Mouse (Mus musculus): ENCODE measurements around the gene Zc3h7b. TPM values are rescaled to one million over a fixed set of nuclear protein-coding genes. Genes with fewer than 3 reads are reported as not detected.
A peak's percentile ranks its signal among the peaks of the same experiment; 100 is the strongest.

Zc3h7b gene
- polyA plus RNA-seq, 1 experiment from 2014 or later: 62.7 TPM

DNA sequence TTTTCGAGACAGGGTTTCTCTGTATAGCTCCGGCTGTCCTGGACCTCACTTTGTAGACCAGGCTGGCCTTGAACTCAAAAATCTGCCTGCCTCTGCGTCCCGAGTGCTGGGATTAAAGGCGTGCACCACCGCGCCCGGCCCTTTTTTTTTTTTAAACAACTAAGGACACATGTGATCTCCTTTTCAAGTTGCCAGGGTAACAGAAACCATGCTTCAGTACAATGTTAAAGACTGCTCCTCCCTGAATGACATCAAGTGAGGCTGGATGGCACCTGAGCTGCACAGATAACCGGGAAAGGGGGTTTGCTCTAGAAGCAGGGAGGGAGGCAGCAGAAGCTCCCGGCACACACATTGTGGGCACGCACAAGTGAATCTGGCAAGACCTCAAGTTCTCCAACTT lies 35.9 kb upstream of the Zc3h7b start:
- no peaks in the 10 kb centered on the region for H3K9me3 ChIP-seq (ENCODE audit: control insufficient read depth, low read length)
- no peak overlapping the region for H3K9ac ChIP-seq
- peaks cover 96% of the 10 kb centered on the region for H3K36me3 ChIP-seq (replicated peaks; ENCODE audit: control insufficient read depth, insufficient read depth)
- WGBS: 93% methylated on average over 11 of the region's 11 CpGs
- ATAC-seq (ENCODE audit: low FRiP score) (no peak), DNase-seq (ENCODE audit: low spot score) (no peak)
- no peak overlapping the region for H3K27ac ChIP-seq
- H3K4me3 ChIP-seq (replicated peaks; ENCODE audit: low read length): no peak overlapping the region
- H3K4me2 ChIP-seq (replicated peaks): no peak overlapping the region
- H3K27me3 ChIP-seq (ENCODE audit: control insufficient read depth, insufficient read depth, low read length): no peaks in the 10 kb centered on the region
- no peaks in the 10 kb centered on the region for H3K4me1 ChIP-seq (replicated peaks; ENCODE audit: control insufficient read depth, insufficient read depth, low read length)

DNA sequence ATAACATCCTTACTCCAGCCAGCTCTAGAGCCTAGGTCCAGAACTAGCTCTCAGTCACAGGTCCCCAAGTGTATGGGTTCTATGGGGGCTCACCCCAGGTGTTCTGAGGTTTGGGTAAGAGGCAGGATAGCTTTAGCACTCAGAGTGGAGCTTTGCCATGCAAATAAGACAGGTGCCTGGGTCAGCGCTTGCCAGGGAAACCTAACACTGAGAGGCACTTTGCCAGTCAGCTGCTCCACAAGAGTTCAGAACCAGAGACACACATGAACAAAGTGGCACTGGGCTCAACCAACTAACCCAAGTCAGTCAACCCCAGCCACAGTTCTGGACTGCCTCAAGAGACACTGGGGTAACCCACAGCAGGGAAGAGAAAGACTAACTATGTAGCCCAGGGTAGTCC lies 35.2 kb upstream of the Zc3h7b start:
- Histone ChIP-seq H3K4me1 (replicated peaks; ENCODE audit: control insufficient read depth, insufficient read depth, low read length) (no peaks in the 10 kb centered on the region), H3K4me2 (replicated peaks) (no peak overlapping the region), H3K4me3 (replicated peaks; ENCODE audit: low read length) (no peak overlapping the region), H3K9ac (no peak overlapping the region), H3K9me3 (ENCODE audit: control insufficient read depth, low read length) (no peaks in the 10 kb centered on the region), H3K27me3 (ENCODE audit: control insufficient read depth, insufficient read depth, low read length) (no peaks in the 10 kb centered on the region), H3K27ac (no peak overlapping the region), H3K36me3 (replicated peaks; ENCODE audit: control insufficient read depth, insufficient read depth) (peaks cover 91% of the 10 kb centered on the region)
- DNase-seq (ENCODE audit: low spot score) (no peak), ATAC-seq (ENCODE audit: low FRiP score) (no peak)
- WGBS: 95% methylated on average over 1 of the region's 1 CpGs

DNA sequence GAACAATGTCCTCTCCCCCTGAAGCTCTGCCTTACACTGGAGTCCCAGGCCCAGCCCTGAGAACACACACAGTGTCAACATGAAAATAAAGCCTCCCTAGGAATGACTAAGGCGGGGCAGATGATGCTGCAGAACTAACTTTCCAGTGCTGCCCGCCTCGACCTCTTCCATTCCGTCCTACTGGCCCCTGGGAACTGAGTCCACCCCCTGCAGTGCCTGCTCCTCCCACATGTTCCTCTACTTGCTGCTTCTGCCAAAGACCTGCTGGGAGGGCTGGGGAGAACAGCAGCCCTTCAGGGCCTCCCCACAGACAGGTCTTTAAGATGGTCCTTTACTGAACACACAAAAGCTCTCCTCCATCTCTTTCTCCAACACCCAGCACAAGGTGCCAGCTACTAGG lies 34.1 kb upstream of the Zc3h7b start:
- no peak overlapping the region for H3K27ac ChIP-seq
- no peaks in the 10 kb centered on the region for H3K27me3 ChIP-seq (ENCODE audit: control insufficient read depth, insufficient read depth, low read length)
- 62% methylated on average over 4 of the region's 4 CpGs for WGBS
- DNase-seq (ENCODE audit: low spot score) (no peak), ATAC-seq (ENCODE audit: low FRiP score) (no peak)
- H3K9me3 ChIP-seq (ENCODE audit: control insufficient read depth, low read length): no peaks in the 10 kb centered on the region
- H3K9ac ChIP-seq: no peak overlapping the region
- peaks cover 90% of the 10 kb centered on the region for H3K36me3 ChIP-seq (replicated peaks; ENCODE audit: control insufficient read depth, insufficient read depth)
- H3K4me2 ChIP-seq (replicated peaks): no peak overlapping the region
- no peak overlapping the region for H3K4me3 ChIP-seq (replicated peaks; ENCODE audit: low read length)
- no peaks in the 10 kb centered on the region for H3K4me1 ChIP-seq (replicated peaks; ENCODE audit: control insufficient read depth, insufficient read depth, low read length)

DNA sequence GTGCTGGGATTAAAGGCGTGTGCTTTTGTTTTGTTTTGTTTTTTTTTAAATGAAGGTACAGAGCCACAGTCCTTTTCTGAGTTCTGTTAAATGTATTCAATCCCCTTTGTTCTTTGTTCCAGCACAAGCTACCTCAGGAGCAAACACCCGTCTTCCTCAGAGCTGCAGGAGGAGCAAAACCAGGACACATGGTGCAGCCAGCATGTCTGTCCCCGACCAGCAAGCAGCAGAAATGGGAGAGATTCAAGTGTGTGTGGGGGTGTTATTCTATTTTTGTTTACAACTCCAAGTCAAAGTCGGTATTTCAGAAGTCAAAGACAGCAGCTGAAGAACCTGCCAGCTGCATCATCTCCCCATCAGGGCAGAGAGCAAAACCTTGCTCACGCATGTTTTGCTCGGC lies 31.1 kb upstream of the Zc3h7b start:
- DNase-seq (ENCODE audit: low spot score) (no peak), ATAC-seq (ENCODE audit: low FRiP score) (no peak)
- Histone ChIP-seq H3K4me3 (replicated peaks; ENCODE audit: low read length) (no peak overlapping the region), H3K36me3 (replicated peaks; ENCODE audit: control insufficient read depth, insufficient read depth) (peaks cover 93% of the 10 kb centered on the region), H3K4me2 (replicated peaks) (no peak overlapping the region), H3K9me3 (ENCODE audit: control insufficient read depth, low read length) (no peaks in the 10 kb centered on the region), H3K4me1 (replicated peaks; ENCODE audit: control insufficient read depth, insufficient read depth, low read length) (peaks cover 5% of the 10 kb centered on the region; the same call in 1 of the 2 replicates), H3K9ac (no peak overlapping the region), H3K27ac (no peak overlapping the region), H3K27me3 (ENCODE audit: control insufficient read depth, insufficient read depth, low read length) (no peaks in the 10 kb centered on the region)
- WGBS: 89% methylated on average over 6 of the region's 6 CpGs

DNA sequence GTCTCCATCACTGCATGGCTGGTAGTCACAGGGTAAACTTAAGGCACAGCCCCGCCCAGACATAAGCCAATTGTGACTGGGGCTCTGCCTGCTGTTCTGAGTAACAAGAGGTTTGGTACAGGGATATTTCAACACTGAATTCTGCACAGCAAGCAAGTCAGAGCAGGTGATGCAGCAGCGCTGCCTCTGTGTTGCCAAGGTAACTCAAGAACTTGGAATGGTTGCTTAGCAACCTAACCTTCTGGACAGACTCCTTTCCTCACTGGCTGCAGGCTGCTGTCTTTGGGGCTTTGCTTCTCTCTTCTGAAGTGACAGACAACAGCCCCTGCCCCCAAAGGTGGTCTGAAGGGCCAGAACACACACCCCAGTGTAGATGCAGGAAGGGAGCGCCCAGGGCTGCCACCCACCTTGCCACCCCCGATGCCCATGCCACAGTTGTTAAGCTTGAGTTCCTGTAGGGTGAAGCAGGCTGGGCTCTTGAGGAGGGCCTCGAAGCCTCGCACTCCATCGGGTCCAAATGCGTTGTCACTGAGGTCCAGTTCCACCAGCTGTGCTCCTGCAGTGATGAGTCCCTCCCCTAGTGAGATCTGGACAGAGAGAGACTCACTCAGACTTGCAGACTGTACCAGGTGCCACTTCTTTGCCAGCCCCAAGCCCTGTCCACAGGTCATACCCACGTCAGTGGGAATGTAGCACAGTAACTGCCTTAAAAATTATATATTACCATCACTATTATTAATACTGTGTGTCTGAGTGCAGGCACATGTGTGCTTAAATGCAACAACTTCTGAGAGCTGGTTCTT lies 26.3 kb upstream of the Zc3h7b start:
- peak overlapping the region; percentile 84 for H3K27ac ChIP-seq
- peak; percentile 66 for DNase-seq (ENCODE audit: low spot score)
- no peaks in the 10 kb centered on the region for H3K9me3 ChIP-seq (ENCODE audit: control insufficient read depth, low read length)
- no peaks in the 10 kb centered on the region for H3K27me3 ChIP-seq (ENCODE audit: control insufficient read depth, insufficient read depth, low read length)
- WGBS: 77% methylated on average over 9 of the region's 9 CpGs
- H3K4me2 ChIP-seq (replicated peaks): peak overlapping the region; percentile 15; the same call in 1 of the 2 replicates
- peaks cover 11% of the 10 kb centered on the region; the same call in 1 of the 2 replicates for H3K4me1 ChIP-seq (replicated peaks; ENCODE audit: control insufficient read depth, insufficient read depth, low read length)
- no peak overlapping the region for H3K4me3 ChIP-seq (replicated peaks; ENCODE audit: low read length)
- peak; percentile 74 for ATAC-seq (ENCODE audit: low FRiP score)
- H3K36me3 ChIP-seq (replicated peaks; ENCODE audit: control insufficient read depth, insufficient read depth): peaks cover 94% of the 10 kb centered on the region
- peak overlapping the region; percentile 28; the same call in 1 of the 2 replicates for H3K9ac ChIP-seq

DNA sequence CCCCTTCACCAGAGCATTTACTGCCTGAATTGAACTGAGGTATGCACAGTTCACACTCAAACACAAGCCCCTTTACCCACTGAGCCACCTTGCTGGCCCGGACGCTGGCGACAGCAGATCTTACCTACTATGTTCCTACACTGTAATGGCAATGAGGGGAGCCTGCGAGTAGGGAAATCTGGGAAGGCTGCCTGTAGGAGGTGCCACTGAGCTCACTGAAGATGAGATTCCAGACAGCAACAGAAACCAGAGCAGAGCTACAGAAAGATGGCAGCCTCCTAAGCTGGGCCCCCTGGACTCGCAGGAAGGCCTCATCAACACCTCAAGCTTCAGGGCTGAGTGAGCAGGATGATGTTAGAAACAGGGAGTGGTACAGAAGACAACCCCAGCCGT lies 25.7 kb upstream of the Zc3h7b start:
- Histone ChIP-seq H3K4me3 (replicated peaks; ENCODE audit: low read length) (no peak overlapping the region), H3K27me3 (ENCODE audit: control insufficient read depth, insufficient read depth, low read length) (no peaks in the 10 kb centered on the region), H3K4me2 (replicated peaks) (no peak overlapping the region), H3K36me3 (replicated peaks; ENCODE audit: control insufficient read depth, insufficient read depth) (peaks cover 94% of the 10 kb centered on the region), H3K27ac (peak overlapping the region; percentile 84), H3K4me1 (replicated peaks; ENCODE audit: control insufficient read depth, insufficient read depth, low read length) (peaks cover 11% of the 10 kb centered on the region; the same call in 1 of the 2 replicates), H3K9me3 (ENCODE audit: control insufficient read depth, low read length) (no peaks in the 10 kb centered on the region), H3K9ac (no peak overlapping the region)
- DNase-seq (ENCODE audit: low spot score): no peak
- no peak for ATAC-seq (ENCODE audit: low FRiP score)
- WGBS: 89% methylated on average over 6 of the region's 6 CpGs

DNA sequence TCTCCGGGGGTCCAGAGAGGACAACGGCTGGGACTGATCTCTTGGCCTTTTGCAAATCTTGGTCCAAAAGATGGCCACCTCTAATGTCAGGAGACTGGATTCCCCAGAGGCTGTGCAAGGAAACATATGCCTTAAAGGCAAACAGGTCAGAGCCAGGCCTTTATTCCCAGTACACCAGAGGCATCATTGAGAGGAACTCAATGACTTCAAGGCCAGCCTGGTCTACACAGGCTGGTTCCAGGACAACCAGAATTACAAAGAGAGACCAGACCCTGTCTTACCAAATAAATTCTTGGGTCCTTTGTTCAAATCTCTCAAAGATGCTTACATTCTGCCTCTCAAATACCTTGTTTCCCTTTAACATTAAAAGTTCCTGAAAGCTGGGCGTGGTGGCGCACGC lies 22.5 kb upstream of the Zc3h7b start:
- H3K27me3 ChIP-seq (ENCODE audit: control insufficient read depth, insufficient read depth, low read length): no peaks in the 10 kb centered on the region
- H3K9ac ChIP-seq: no peak overlapping the region
- H3K4me1 ChIP-seq (replicated peaks; ENCODE audit: control insufficient read depth, insufficient read depth, low read length): peaks cover 11% of the 10 kb centered on the region; the same call in 1 of the 2 replicates
- H3K4me3 ChIP-seq (replicated peaks; ENCODE audit: low read length): no peak overlapping the region
- WGBS: 93% methylated on average over 5 of the region's 5 CpGs
- DNase-seq (ENCODE audit: low spot score) (no peak), ATAC-seq (ENCODE audit: low FRiP score) (no peak)
- H3K9me3 ChIP-seq (ENCODE audit: control insufficient read depth, low read length): no peaks in the 10 kb centered on the region
- H3K4me2 ChIP-seq (replicated peaks): no peak overlapping the region
- H3K36me3 ChIP-seq (replicated peaks; ENCODE audit: control insufficient read depth, insufficient read depth): peaks cover 73% of the 10 kb centered on the region
- no peak overlapping the region for H3K27ac ChIP-seq

DNA sequence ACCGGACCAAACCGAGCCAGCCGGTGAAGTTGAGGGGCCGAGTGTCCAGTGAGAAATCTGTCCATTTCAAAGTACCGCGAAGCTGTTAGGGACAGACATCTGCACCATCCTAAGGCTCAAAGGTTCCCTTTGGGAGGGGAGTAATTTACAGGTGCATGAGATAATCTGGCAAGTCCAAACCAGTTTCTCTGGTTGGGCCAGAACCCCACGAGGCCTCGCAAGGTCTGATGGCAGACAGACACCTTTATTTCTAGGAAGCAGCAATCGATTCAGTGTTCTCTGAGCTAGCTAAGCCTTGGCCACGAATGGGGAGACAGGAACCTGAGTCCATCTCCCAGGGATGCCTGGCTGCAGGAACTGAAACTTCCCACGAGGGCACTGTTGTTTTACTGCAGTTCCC lies 21.2 kb upstream of the Zc3h7b start:
- Histone ChIP-seq H3K27me3 (ENCODE audit: control insufficient read depth, insufficient read depth, low read length) (no peaks in the 10 kb centered on the region), H3K4me3 (replicated peaks; ENCODE audit: low read length) (no peak overlapping the region), H3K4me2 (replicated peaks) (no peak overlapping the region), H3K9ac (no peak overlapping the region), H3K27ac (no peak overlapping the region), H3K9me3 (ENCODE audit: control insufficient read depth, low read length) (no peaks in the 10 kb centered on the region), H3K36me3 (replicated peaks; ENCODE audit: control insufficient read depth, insufficient read depth) (peaks cover 60% of the 10 kb centered on the region), H3K4me1 (replicated peaks; ENCODE audit: control insufficient read depth, insufficient read depth, low read length) (peaks cover 19% of the 10 kb centered on the region)
- DNase-seq (ENCODE audit: low spot score) (no peak), ATAC-seq (ENCODE audit: low FRiP score) (no peak)
- 94% methylated on average over 11 of the region's 11 CpGs for WGBS

DNA sequence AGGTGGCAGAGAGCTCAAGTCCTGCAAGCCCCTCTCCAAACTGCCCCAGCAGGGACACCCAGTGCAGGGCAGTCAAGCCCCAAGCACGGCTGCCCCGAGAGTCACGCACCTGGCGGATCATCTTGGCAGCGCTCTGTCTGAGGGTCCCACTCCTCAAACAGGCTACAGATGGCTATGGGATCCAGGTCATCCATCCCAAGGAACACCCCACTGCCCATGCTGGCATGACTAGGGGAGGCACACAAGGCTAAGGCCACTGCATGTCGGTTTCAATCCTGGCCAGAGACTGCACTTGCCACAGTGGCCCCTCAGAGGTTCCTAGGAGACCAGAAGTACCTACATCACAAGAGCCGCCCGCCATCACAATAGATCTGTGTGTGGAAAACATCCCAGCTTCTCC lies 18.9 kb upstream of the Zc3h7b start:
- H3K4me2 ChIP-seq (replicated peaks): no peak overlapping the region
- no peak for DNase-seq (ENCODE audit: low spot score)
- H3K36me3 ChIP-seq (replicated peaks; ENCODE audit: control insufficient read depth, insufficient read depth): peaks cover 37% of the 10 kb centered on the region
- no peak for ATAC-seq (ENCODE audit: low FRiP score)
- no peaks in the 10 kb centered on the region for H3K9me3 ChIP-seq (ENCODE audit: control insufficient read depth, low read length)
- no peaks in the 10 kb centered on the region for H3K27me3 ChIP-seq (ENCODE audit: control insufficient read depth, insufficient read depth, low read length)
- 95% methylated on average over 8 of the region's 8 CpGs for WGBS
- H3K4me3 ChIP-seq (replicated peaks; ENCODE audit: low read length): no peak overlapping the region
- H3K9ac ChIP-seq: no peak overlapping the region
- no peak overlapping the region for H3K27ac ChIP-seq
- peaks cover 17% of the 10 kb centered on the region for H3K4me1 ChIP-seq (replicated peaks; ENCODE audit: control insufficient read depth, insufficient read depth, low read length)
